Mouse (Mus musculus) cerebral cortex, adult 2 months (tissue): ENCODE measurements around the gene Arfgap2.

Experiments
- WGBS: fragments of 180-500 bp; shearing (Covaris S2); methylation state at CpG from one replicate; pipeline ENCODE4 v1.1.7; 2018; 5-methylcytosine and 5-hydroxymethylcytosine counted together

The Arfgap2 gene

GRCm38 (mm10) chr2:91264711-91265681, at the start of gene Arfgap2:
Gene Arfgap2, plus strand, starts transcription at chr2:91264974.
- WGBS = under 1% methylated on average over 72 of the region's 72 CpGs

- 35% methylated on average over 4 of the region's 4 CpGs for WGBS
Observed at GRCm38 (mm10) chr2:91217032-91217431, 47.7 kb upstream of the Arfgap2 start.

GRCm38 (mm10) chr2:91220501-91220900, 44.3 kb upstream of the Arfgap2 start:
- WGBS = 95% methylated on average over 3 of the region's 3 CpGs

GRCm38 (mm10) chr2:91223614-91224013, 41.2 kb upstream of the Arfgap2 start:
- 71% methylated on average over 2 of the region's 2 CpGs for WGBS

- 41% methylated on average over 2 of the region's 2 CpGs for WGBS
Observed at GRCm38 (mm10) chr2:91229735-91230134, 35.0 kb upstream of the Arfgap2 start.

GRCm38 (mm10) chr2:91236601-91237510, 27.9 kb upstream of the Arfgap2 start, which contains the start of gene Ddb2:
Gene Ddb2, minus strand, starts transcription at chr2:91236982.
- WGBS = 1% methylated on average over 48 of the region's 48 CpGs

- 21% methylated on average over 4 of the region's 4 CpGs for WGBS
Observed at GRCm38 (mm10) chr2:91237511-91238080, 27.2 kb upstream of the Arfgap2 start.

GRCm38 (mm10) chr2:91242547-91242946, 22.2 kb upstream of the Arfgap2 start:
- WGBS = 85% methylated on average over 5 of the region's 5 CpGs

GRCm38 (mm10) chr2:91243416-91243815, 21.4 kb upstream of the Arfgap2 start:
- 24% methylated on average over 3 of the region's 3 CpGs for WGBS

- WGBS = 87% methylated on average over 5 of the region's 5 CpGs
Observed at GRCm38 (mm10) chr2:91244557-91245228, 20.1 kb upstream of the Arfgap2 start.

- WGBS = 88% methylated on average over 4 of the region's 4 CpGs
Observed at GRCm38 (mm10) chr2:91248366-91248765, 16.4 kb upstream of the Arfgap2 start.

GRCm38 (mm10) chr2:91252001-91252400, 12.8 kb upstream of the Arfgap2 start:
- WGBS = 81% methylated on average over 4 of the region's 4 CpGs

- 72% methylated on average over 4 of the region's 4 CpGs for WGBS
Observed at GRCm38 (mm10) chr2:91252512-91252911, 12.3 kb upstream of the Arfgap2 start.

GRCm38 (mm10) chr2:91254725-91255380, 9.9 kb upstream of the Arfgap2 start:
- 54% methylated on average over 8 of the region's 8 CpGs for WGBS

GRCm38 (mm10) chr2:91255661-91256150, 9.1 kb upstream of the Arfgap2 start, which contains the start of gene Pacsin3:
Gene Pacsin3, plus strand, starts transcription at chr2:91255954.
- 7% methylated on average over 27 of the region's 27 CpGs for WGBS

GRCm38 (mm10) chr2:91256256-91257125, 8.3 kb upstream of the Arfgap2 start:
- 2% methylated on average over 52 of the region's 52 CpGs for WGBS

GRCm38 (mm10) chr2:91257126-91257980, 7.4 kb upstream of the Arfgap2 start:
- 6% methylated on average over 22 of the region's 22 CpGs for WGBS

GRCm38 (mm10) chr2:91258054-91258453, 6.7 kb upstream of the Arfgap2 start:
- WGBS = 42% methylated on average over 5 of the region's 5 CpGs
